Mouse (Mus musculus): Measurements from ENCODE around the gene Tspo2.
"Not testable (repeated sequence)": the region's sequence is repeated elsewhere in the genome, so short reads cannot be mapped to it uniquely, and the experiment has no call there.

Gene Tspo2

DNA sequence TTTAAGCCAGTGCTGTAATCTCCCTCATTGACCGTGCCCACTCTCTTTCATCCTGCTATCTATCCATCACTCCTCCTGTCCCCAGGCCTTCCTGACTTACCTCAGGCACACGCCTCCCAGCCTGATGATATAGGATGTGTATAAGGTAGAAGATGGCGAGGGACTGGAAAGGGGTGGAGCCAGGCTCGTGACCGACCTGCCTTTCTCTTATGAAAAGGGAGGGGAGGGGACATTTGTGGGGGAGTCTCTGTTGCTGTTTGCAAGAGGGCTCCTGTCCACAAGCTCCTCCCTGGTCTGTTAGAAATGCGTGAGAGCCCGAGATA lies at the start of gene Tspo2:
Tspo2 (minus strand) TSS at position 170 of the 323 bp plus-strand sequence.
- DNase-seq (ENCODE audit: low spot score in 2 of 2), result no peak

GRCm38 (mm10) chr17:48500846-48501445 lies 49.6 kb upstream of the Tspo2 start:
- DNase-seq (ENCODE audit: low spot score in 2 of 2), result no peak

- DNase-seq (ENCODE audit: low spot score in 2 of 2), result no peak
Measured at GRCm38 (mm10) chr17:48497986-48498385, 46.7 kb upstream of the Tspo2 start.

- DNase-seq (ENCODE audit: low spot score in 2 of 2), result no peak
Measured at GRCm38 (mm10) chr17:48493986-48494385, 42.7 kb upstream of the Tspo2 start.

DNA sequence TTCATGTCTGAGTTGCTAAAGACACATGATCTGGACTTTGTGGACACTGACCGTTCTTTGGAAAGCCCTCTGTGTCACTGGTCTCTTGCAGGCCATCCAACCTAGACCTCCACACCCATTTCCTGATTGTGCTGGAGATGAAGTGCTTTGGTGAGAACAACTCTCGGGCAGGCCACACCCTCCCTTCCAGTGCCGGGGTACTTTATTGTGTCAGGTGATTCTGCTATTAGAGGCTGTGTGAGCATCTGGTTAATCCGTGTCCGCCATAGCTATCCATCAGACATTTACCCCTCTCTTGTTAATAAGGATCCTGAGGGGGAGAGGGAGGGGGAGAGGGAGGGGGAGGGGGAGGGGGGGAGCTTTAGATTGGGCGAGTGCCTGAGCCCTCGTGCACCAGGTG lies 42.3 kb upstream of the Tspo2 start:
- no peak for DNase-seq (ENCODE audit: low spot score in 2 of 2)

GRCm38 (mm10) chr17:48492621-48493020 lies 41.3 kb upstream of the Tspo2 start:
- DNase-seq (ENCODE audit: low spot score in 2 of 2), result no peak

GRCm38 (mm10) chr17:48489466-48489865 lies 38.1 kb upstream of the Tspo2 start:
- DNase-seq (ENCODE audit: low spot score in 2 of 2), result no peak

DNA sequence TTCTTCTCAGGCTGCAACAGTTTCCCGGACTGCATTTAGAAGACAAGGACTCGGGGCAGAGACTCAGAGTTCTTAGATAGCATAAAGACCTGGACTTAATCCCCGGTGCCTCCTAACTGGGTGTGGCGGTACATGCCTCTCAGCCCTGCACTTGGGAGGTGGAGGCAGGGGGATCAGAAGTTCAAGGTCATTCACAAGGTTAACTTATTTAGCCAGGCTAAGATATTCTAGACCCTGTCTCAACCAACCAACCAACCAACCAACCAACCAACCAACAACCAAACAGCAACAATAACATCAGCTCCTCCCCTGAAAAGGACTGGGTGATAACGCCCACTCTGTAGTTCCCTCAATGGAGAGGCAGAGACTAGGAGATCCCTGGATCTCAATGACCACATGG lies 32.9 kb upstream of the Tspo2 start:
- no peak for DNase-seq (ENCODE audit: low spot score in 2 of 2)

- no peak for DNase-seq (ENCODE audit: low spot score in 2 of 2)
Measured at GRCm38 (mm10) chr17:48483764-48484163, 32.4 kb upstream of the Tspo2 start.

GRCm38 (mm10) chr17:48479952-48480351 lies 28.6 kb upstream of the Tspo2 start:
- no peak for DNase-seq (ENCODE audit: low spot score in 2 of 2)

- no peak for DNase-seq (ENCODE audit: low spot score in 2 of 2)
Measured at GRCm38 (mm10) chr17:48475444-48475843, 24.1 kb upstream of the Tspo2 start.

DNA sequence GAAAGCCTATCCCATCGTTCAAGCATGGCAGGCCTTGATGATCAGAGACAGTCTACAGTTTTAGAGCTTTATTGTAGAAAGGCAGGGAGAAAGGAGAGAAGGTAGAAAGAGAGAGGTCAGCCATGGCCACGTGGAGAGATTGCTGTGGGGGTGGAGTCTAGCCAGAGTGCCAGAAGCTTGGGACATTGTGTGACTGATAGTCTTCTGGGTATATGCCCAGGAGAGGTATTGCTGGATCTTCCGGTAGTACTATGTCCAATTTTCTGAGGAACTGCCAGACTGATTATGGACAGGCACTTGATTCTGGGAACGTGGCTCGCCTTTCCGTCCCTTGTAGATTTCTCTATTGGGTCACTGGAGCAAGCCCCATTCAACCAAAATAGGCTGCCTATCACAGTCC lies 23.0 kb upstream of the Tspo2 start:
- DNase-seq (ENCODE audit: low spot score in 2 of 2), result not testable (repeated sequence)

DNA sequence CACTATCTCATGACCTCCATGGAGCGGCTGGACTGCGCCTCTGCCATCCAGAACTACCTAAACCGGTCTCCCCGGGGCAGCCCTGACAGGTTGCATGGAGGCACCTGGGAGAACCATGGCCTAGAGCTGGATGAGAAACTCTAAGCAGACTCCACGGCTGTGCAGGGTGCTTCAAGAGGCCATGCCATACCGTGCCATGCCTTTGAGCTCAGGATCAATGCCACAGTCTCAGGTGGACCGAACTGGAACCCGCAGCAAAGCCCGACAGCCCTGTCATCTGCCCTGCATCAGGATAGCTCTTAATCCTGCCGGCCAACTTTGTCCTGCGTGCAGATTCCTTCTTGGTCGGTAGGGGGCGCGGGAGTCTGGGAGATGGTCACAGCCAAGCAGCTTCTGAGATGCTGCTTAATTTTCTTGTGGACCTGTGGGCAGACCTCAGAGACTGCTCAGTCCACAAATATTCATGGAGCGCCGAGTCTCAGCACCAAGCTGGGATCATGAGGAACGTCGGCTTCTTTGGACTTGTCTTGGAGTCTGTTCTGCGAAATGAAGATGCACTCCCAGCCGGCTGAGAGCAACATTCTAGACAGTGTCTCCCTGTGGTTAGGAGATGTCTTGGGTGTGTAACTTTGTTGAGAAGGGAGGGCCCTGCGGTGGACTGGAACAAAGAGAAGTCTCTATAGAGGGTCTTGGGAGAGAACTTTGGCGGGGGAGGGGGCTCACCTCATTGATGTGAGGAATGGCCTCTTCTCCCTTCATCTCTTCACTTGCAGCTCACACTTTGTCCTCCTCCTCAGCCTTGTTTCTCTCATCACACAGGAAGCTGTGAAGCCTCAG lies 16.3 kb upstream of the Tspo2 start:
- DNase-seq (ENCODE audit: low spot score in 2 of 2), result peak; percentile 86 to 88

GRCm38 (mm10) chr17:48466769-48467394 lies 15.6 kb upstream of the Tspo2 start:
- DNase-seq (ENCODE audit: low spot score in 2 of 2), result no peak

DNA sequence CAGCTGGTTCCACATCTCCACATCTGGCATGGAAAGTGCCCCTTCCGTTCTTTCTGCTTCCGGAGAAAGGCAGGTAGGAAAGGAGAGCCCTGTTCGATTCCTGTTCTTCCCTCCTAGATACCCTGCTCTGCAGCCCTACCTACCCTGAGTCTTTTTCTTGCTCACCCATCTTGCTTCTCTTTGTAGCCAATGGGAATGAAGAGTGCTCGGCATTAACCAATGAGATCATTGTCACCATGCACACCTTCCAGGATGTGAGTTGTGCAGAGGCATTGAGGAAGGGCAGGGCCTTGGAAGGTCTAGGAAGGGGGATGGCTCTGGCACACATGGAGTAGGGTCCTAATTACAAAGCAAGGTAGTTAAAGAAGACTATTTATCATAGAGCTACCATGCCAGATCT lies 12.1 kb upstream of the Tspo2 start:
- no peak for DNase-seq (ENCODE audit: low spot score in 2 of 2)

GRCm38 (mm10) chr17:48462096-48462495 lies 10.8 kb upstream of the Tspo2 start:
- no peak for DNase-seq (ENCODE audit: low spot score in 2 of 2)

- no peak for DNase-seq (ENCODE audit: low spot score in 2 of 2)
Measured at GRCm38 (mm10) chr17:48457971-48458653, 6.8 kb upstream of the Tspo2 start.

DNA sequence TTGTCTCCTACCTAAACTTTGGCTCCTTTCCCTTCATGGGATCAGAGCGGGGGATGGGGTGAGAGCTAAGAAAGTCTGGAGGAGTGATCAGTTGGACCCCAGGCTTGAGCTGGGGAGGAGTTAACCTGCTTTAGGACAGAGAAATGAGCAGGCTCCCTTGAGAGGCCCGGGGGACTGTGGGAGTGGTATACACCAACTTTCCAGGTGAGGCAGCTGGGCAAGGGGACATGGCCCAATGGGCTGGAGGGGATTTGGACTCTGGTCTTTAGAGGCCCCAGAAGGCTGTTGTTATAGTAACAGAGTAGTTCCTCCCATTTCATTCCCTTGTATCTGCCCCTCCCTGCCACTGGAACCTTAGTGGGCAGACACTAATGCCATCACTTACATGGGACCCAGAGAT lies 4.6 kb upstream of the Tspo2 start:
- no peak for DNase-seq (ENCODE audit: low spot score in 2 of 2)

DNA sequence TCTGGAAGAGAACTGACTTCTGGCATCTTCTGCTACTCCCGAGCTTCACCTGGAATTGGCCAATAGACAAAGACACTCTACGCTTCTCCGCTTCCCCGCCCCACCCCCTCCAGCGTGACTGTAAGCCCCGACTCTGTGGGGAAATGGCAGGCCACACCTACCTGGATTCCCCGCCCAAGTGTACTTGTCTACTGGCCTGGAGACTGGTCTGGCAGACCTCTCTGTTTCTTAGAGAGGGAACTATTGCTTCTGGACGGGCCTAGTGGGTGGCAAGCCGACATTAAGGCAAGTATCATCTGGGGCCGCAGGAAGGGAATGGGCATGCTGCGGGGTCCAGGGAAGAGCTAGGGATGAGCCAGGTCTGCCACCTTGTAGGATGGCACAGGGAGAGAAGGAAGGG lies 3.4 kb upstream of the Tspo2 start, which contains the start of gene Unc5cl:
Unc5cl (plus strand) TSS at position 214 of the 400 bp plus-strand sequence.
- no peak for DNase-seq (ENCODE audit: low spot score in 2 of 2)

DNA sequence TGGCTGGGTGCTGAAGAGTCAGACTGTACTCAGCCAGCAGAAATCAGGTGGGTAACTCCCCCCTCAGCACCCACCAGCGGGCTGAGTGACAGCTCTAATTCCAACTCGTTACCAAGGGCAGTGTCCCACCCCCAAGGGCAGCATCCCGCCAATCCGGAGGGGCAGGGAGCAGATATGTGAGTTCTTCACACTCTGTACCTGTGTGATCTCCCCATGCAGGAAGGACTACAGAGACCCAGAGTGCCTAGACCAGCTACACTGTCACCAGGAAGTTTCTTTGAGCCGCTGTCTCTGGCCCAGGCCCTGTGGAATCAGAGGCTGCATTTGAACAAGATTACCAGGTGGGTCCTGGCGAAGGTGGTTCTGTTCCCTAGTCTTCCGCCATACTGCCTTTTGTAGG lies 2.9 kb upstream of the Tspo2 start:
- DNase-seq (ENCODE audit: low spot score in 2 of 2), result no peak

GRCm38 (mm10) chr17:48453489-48453888 lies 2.2 kb upstream of the Tspo2 start:
- DNase-seq (ENCODE audit: low spot score in 2 of 2), result no peak

DNA sequence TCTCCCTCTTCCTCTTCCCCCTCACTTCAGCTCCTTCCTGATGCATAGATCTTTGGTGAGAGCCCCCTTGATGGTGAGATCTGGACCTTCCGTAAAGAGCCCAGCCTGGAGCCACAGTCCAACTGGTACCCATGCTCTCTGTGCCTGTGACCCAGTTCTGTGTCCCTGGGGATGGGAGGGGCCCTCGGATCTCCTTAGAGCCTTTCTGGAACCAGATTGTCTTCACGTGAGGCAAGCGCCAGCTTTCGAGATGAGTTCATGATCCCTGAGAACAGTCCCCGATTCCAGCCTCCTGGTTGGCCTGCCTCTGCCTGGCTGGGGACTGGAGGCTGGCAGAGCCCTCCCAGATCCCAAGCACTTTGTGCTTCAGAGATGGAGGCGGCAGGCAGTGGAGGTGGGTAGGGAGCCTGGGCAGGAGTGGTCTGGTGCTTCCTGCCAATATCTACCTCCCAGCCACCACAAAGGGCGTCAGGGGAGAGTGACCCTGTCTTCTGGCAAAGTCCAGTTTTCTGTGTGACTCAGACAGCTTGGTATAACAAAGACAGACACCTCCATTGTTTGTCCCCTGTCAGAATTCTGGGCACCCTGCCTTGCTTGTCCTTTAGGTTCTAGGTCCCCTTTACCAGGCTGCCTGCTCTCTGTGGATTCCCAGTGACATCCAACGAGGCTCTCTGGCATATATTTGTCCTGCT lies 577 bp upstream of the Tspo2 start:
- DNase-seq (ENCODE audit: low spot score in 2 of 2), result no peak

Data from frontal cortex, postnatal 25 days (tissue).